Mouse (Mus musculus): ENCODE results near the gene Slc27a5.

DNA sequence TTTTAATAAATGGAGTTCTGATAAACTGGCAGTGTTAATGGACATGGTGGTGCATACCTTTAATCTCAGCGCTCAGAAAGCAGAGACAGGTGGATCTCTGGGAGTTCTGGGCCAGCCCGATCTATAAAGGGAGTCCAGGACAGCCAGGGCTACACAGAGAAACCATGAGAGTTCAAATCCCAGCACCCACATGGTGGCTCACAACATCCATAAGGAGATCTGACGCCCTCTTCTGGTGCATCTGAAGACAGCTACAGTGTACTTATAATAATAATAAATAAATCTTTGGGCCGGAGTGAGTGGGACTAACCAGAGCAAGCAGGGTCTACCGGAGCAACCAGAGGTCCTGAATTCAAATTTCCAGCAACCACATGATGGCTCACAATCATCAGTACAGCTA is 5.4 kb upstream of the Slc27a5 start:
- TF ChIP-seq CTCF (IDR thresholded peaks at IDR 0.05) (0 out of 2 replicates have a peak, but pooled peaks have one; percentile 19), EP300 (IDR thresholded peaks at IDR 0.05) (no peak)
